Mouse (Mus musculus): ENCODE results near the gene Sept11. TPM values are rescaled to one million over a fixed set of nuclear protein-coding genes. Genes with fewer than 3 reads are reported as not detected.

Gene Sept11
- polyA plus RNA-seq, 1 experiment from 2014 or later, result 251 TPM

DNA sequence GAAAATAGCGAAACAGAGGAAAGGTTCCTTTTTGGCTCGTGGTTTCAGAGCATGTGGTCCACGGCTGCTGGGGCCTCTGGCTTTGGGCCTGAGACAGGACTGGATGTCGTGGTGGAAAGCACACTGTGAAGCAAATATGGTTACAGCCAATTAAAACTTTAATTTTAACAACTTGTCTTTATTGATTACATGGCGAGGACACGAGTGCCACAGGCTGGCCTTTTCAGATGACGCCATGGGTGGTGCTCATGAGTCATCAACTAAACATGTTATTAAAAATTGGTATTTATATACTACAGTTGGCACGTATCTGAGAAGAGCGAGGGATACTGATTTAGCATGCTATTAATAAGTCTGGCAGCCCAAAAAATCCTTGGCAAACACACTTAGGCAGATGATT, 41.3 kb upstream of the Sept11 start:
- Histone ChIP-seq H3K4me2 (no peak overlapping the region), H3K27me3 (ENCODE audit: control insufficient read depth, insufficient read depth, low read length) (peaks cover under 1% of the 10 kb centered on the region), H3K4me1 (ENCODE audit: control insufficient read depth, insufficient read depth, low read length) (no peaks in the 10 kb centered on the region), H3K9ac (ENCODE audit: low read length) (no peak overlapping the region), H3K9me3 (ENCODE audit: control insufficient read depth, low read length) (no peaks in the 10 kb centered on the region), H3K27ac (ENCODE audit: low read depth, low read length) (no peak overlapping the region), H3K4me3 (ENCODE audit: low read depth, low read length) (no peak overlapping the region), H3K36me3 (ENCODE audit: control insufficient read depth, insufficient read depth, low read length) (no peaks in the 10 kb centered on the region)
- peak; percentile 68 for DNase-seq (ENCODE audit: low spot score, missing footprints)
- ATAC-seq (ENCODE audit: low FRiP score), result no peak
- 89% methylated on average over 9 of the region's 9 CpGs for WGBS

DNA sequence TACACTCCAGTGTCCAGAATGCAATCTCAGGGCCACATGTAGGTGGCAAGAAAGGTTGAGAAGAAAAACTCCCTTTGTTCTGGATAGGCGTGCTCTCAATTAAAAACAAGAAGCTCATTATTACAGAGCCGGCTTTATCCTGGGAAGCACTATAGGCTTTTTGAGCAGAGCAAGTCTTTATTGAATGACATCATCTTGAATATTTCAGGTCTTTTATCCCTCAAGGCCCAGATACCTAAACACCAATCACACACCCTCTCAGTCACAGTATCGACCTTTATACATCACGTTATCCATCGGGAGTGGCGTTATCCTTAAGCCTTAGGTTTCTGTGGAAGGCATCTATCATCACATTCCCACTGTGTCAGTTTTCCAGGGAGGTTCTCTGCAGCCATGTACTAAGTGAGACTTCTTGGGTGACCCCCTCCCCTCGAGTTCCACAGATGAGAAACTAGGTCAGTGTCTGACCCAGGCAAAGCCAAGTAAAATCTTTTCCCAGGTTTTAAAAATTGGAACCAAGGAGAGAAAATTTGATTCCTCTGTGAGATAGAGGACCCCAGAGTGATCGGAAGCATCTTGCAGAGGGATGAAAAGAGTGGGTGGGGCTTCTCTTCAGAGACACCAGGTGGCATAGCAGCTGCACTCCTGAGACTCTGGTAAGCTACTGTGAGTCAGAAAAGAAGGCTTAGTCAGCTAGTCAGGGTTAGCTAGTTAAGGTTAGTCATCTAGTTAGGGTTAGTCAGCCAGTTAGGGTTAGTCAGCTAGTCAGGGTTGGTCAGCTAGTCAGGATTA, 39.4 kb upstream of the Sept11 start:
- no peaks in the 10 kb centered on the region for H3K36me3 ChIP-seq (ENCODE audit: control insufficient read depth, insufficient read depth, low read length)
- H3K9me3 ChIP-seq (ENCODE audit: control insufficient read depth, low read length), result no peaks in the 10 kb centered on the region
- H3K4me2 ChIP-seq, result no peak overlapping the region
- H3K27me3 ChIP-seq (ENCODE audit: control insufficient read depth, insufficient read depth, low read length), result no peaks in the 10 kb centered on the region
- no peaks in the 10 kb centered on the region for H3K4me1 ChIP-seq (ENCODE audit: control insufficient read depth, insufficient read depth, low read length)
- no peak overlapping the region for H3K27ac ChIP-seq (ENCODE audit: low read depth, low read length)
- DNase-seq (ENCODE audit: low spot score, missing footprints) (peak; percentile 82), ATAC-seq (ENCODE audit: low FRiP score) (no peak)
- H3K4me3 ChIP-seq (ENCODE audit: low read depth, low read length), result no peak overlapping the region
- WGBS, result 65% methylated on average over 8 of the region's 8 CpGs
- H3K9ac ChIP-seq (ENCODE audit: low read length), result no peak overlapping the region

DNA sequence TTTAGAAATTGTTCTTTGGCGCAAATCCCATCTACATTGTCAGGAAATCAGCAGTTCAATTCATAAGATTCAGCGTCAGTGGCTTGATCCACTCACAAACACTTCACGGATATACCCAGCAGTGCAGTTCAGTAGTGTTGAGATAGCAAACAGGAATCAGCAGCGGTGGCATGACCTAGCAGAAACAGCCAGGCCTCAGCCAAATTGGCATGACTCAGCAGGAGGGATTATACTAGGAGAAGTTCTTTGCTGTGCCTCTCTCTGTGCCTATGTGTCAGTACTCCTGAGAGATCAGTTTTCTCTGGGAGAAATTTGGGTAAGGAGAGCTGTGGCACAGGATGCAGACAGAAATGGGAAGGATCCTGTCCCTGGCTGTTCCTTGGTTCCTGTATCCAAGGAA, 32.4 kb upstream of the Sept11 start:
- no peak for DNase-seq (ENCODE audit: low spot score, missing footprints)
- Histone ChIP-seq H3K9ac (ENCODE audit: low read length) (no peak overlapping the region), H3K4me1 (ENCODE audit: control insufficient read depth, insufficient read depth, low read length) (no peaks in the 10 kb centered on the region), H3K36me3 (ENCODE audit: control insufficient read depth, insufficient read depth, low read length) (no peaks in the 10 kb centered on the region), H3K9me3 (ENCODE audit: control insufficient read depth, low read length) (no peaks in the 10 kb centered on the region), H3K27ac (ENCODE audit: low read depth, low read length) (no peak overlapping the region), H3K4me2 (no peak overlapping the region), H3K4me3 (ENCODE audit: low read depth, low read length) (no peak overlapping the region), H3K27me3 (ENCODE audit: control insufficient read depth, insufficient read depth, low read length) (no peaks in the 10 kb centered on the region)
- WGBS, result 86% methylated on average over 4 of the region's 4 CpGs
- ATAC-seq (ENCODE audit: low FRiP score), result no peak

DNA sequence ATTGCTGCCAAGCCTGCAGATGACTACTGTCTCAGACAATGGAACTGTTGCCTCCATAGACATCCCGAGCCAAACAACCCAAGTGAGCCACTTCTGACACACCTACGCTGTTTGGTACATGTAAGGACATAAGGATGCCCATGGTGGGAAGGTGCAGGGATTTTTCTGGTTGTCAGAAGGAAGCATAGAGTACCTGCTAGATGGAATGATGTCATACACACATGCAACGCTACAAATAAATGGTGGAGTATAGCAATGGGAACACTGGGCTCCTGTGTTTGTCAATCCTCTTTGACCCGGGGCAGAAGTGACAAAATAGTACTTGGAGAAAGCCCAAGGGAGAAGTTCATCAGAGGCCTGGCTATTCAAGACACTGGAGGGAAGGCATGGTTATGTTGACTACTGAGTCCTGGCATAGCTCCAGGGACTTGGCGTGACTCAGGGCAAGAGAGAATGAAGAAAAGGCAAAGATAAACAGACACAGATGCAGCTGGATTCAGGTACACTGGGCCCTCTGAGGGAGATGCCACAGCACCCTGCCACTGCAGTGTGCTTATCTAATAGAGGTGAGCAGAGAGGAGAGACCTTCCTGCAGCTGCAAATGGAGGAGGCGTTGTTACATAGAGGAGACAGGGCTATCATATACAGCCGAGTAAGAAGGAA, 15.4 kb upstream of the Sept11 start:
- Histone ChIP-seq H3K4me2 (no peak overlapping the region), H3K36me3 (ENCODE audit: control insufficient read depth, insufficient read depth, low read length) (no peaks in the 10 kb centered on the region), H3K4me3 (ENCODE audit: low read depth, low read length) (no peak overlapping the region), H3K9me3 (ENCODE audit: control insufficient read depth, low read length) (no peaks in the 10 kb centered on the region), H3K27ac (ENCODE audit: low read depth, low read length) (no peak overlapping the region), H3K4me1 (ENCODE audit: control insufficient read depth, insufficient read depth, low read length) (no peaks in the 10 kb centered on the region), H3K27me3 (ENCODE audit: control insufficient read depth, insufficient read depth, low read length) (no peaks in the 10 kb centered on the region), H3K9ac (ENCODE audit: low read length) (no peak overlapping the region)
- ATAC-seq (ENCODE audit: low FRiP score) (no peak), DNase-seq (ENCODE audit: low spot score, missing footprints) (no peak)
- WGBS, result 90% methylated on average over 7 of the region's 7 CpGs

DNA sequence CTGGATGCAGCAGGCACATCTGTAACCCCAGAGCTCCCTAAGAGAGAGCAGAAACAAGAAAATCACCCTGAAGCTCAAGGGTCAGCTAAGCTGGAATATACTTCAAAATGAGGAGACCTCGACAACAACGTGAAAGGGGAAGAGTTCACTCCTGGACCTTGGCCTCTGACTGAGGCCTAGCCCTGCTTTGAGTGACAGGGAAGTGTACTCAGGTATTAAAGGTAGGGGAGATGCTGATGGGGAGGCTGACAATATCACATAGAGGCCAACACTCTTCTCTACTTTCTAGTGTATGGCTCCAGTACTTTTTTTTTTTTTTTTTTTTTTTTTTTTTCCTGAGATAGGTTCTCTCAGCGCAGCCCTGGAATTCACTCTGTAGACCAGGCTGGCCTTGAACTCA, 13.6 kb upstream of the Sept11 start:
- Histone ChIP-seq H3K9me3 (ENCODE audit: control insufficient read depth, low read length) (no peaks in the 10 kb centered on the region), H3K9ac (ENCODE audit: low read length) (no peak overlapping the region), H3K4me1 (ENCODE audit: control insufficient read depth, insufficient read depth, low read length) (no peaks in the 10 kb centered on the region), H3K27ac (ENCODE audit: low read depth, low read length) (no peak overlapping the region), H3K4me3 (ENCODE audit: low read depth, low read length) (no peak overlapping the region), H3K36me3 (ENCODE audit: control insufficient read depth, insufficient read depth, low read length) (no peaks in the 10 kb centered on the region), H3K27me3 (ENCODE audit: control insufficient read depth, insufficient read depth, low read length) (no peaks in the 10 kb centered on the region), H3K4me2 (no peak overlapping the region)
- WGBS, result 82% methylated on average over 3 of the region's 3 CpGs
- no peak for ATAC-seq (ENCODE audit: low FRiP score)
- DNase-seq (ENCODE audit: low spot score, missing footprints), result no peak

DNA sequence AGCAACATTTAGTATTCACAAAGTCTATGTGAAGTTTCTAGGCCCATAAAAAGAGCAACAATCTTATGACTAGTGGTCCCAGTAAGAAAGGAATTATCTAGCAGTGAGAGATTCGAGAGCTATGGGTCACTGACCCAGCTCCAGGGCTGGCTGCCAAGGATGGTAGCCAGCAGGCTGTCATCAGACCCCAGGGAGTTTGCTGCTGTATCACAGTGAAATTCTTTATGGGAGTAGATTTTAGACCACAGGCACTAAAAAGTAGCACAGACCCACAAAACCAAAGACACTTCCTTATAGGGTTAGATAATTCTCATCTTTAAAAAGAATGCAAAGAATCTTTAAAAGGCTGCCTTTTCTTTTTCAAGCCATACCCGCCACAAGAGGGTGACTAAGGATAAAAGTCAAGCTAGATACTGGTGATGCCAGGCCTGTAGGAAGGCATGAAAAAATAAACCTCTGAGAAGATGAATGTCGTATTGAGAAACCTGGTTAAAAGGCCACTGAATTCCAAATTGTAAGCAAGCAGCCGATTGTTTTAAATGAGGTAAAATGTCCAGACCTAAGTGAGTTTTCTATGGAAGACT, 8.1 kb upstream of the Sept11 start:
- H3K4me2 ChIP-seq, result no peak overlapping the region
- H3K9me3 ChIP-seq (ENCODE audit: control insufficient read depth, low read length), result no peaks in the 10 kb centered on the region

DNA sequence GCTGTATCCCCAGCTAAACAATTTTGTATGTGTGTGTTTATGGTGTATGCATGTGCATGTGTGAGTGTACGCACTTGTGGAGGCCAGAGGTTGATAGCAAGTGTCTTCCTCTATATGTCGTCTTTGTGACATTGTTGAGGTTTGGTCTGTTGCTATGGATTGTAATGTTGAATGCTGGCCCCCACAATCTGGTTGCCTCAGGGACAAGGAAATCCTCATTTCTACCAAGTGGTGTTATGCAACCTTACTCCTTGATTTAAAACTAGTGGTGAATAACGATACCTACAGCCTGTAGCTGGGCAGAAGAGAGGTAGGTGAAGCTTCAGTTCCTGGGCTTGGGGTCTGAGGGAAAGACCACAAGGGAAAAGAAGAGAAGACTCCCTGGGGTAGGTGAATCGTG, 7.3 kb upstream of the Sept11 start:
- H3K4me3 ChIP-seq (ENCODE audit: low read depth, low read length), result no peak overlapping the region
- DNase-seq (ENCODE audit: low spot score, missing footprints) (peak; percentile 31), ATAC-seq (ENCODE audit: low FRiP score) (no peak)
- H3K9ac ChIP-seq (ENCODE audit: low read length), result no peak overlapping the region
- H3K9me3 ChIP-seq (ENCODE audit: control insufficient read depth, low read length), result no peaks in the 10 kb centered on the region
- H3K27ac ChIP-seq (ENCODE audit: low read depth, low read length), result no peak overlapping the region
- H3K27me3 ChIP-seq (ENCODE audit: control insufficient read depth, insufficient read depth, low read length), result no peaks in the 10 kb centered on the region
- no peaks in the 10 kb centered on the region for H3K36me3 ChIP-seq (ENCODE audit: control insufficient read depth, insufficient read depth, low read length)
- WGBS, result 84% methylated on average over 4 of the region's 4 CpGs
- no peak overlapping the region for H3K4me2 ChIP-seq
- H3K4me1 ChIP-seq (ENCODE audit: control insufficient read depth, insufficient read depth, low read length), result no peaks in the 10 kb centered on the region

More for the DNA sequence above, 8.1 kb upstream of the Sept11 start:
- H3K9ac ChIP-seq (ENCODE audit: low read length), result no peak overlapping the region
- DNase-seq (ENCODE audit: low spot score, missing footprints) (peak; percentile 39), ATAC-seq (ENCODE audit: low FRiP score) (no peak)
- no peak overlapping the region for H3K4me3 ChIP-seq (ENCODE audit: low read depth, low read length)
- no peak overlapping the region for H3K27ac ChIP-seq (ENCODE audit: low read depth, low read length)
- 71% methylated on average over 4 of the region's 4 CpGs for whole genome bisulfite sequencing
- no peaks in the 10 kb centered on the region for H3K4me1 ChIP-seq (ENCODE audit: control insufficient read depth, insufficient read depth, low read length)
- H3K27me3 ChIP-seq (ENCODE audit: control insufficient read depth, insufficient read depth, low read length), result no peaks in the 10 kb centered on the region
- no peaks in the 10 kb centered on the region for H3K36me3 ChIP-seq (ENCODE audit: control insufficient read depth, insufficient read depth, low read length)

DNA sequence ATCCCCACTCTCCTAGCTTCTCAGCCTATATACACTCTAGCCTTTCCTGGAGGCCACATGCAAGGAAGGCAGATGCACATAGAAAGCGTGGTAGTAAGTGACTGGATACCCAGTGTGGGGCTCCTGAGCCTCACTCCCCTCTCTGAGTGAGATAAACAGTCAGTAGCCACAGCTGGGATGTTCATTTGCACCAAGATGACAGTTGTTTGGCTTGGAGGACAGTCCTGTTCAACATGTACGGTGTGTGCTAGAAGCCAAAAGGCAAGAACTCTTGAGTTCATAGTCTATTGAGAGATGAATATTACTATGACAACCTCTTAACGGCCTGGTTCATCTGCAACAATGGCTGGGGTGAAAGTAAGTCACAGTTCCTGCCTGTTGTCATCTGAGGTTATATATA, 2.0 kb upstream of the Sept11 start:
- Histone ChIP-seq H3K27ac (ENCODE audit: low read depth, low read length) (no peak overlapping the region), H3K36me3 (ENCODE audit: control insufficient read depth, insufficient read depth, low read length) (no peaks in the 10 kb centered on the region), H3K4me2 (peak overlapping the region; percentile 97), H3K4me1 (ENCODE audit: control insufficient read depth, insufficient read depth, low read length) (peaks cover 27% of the 10 kb centered on the region), H3K9me3 (ENCODE audit: control insufficient read depth, low read length) (no peaks in the 10 kb centered on the region), H3K9ac (ENCODE audit: low read length) (no peak overlapping the region), H3K4me3 (ENCODE audit: low read depth, low read length) (peak overlapping the region; percentile 87; the same call in 1 of the 2 replicates), H3K27me3 (ENCODE audit: control insufficient read depth, insufficient read depth, low read length) (no peaks in the 10 kb centered on the region; the same call in 1 of the 2 replicates)
- ATAC-seq (ENCODE audit: low FRiP score) (no peak), DNase-seq (ENCODE audit: low spot score, missing footprints) (no peak)
- 78% methylated on average over 3 of the region's 3 CpGs for WGBS

DNA sequence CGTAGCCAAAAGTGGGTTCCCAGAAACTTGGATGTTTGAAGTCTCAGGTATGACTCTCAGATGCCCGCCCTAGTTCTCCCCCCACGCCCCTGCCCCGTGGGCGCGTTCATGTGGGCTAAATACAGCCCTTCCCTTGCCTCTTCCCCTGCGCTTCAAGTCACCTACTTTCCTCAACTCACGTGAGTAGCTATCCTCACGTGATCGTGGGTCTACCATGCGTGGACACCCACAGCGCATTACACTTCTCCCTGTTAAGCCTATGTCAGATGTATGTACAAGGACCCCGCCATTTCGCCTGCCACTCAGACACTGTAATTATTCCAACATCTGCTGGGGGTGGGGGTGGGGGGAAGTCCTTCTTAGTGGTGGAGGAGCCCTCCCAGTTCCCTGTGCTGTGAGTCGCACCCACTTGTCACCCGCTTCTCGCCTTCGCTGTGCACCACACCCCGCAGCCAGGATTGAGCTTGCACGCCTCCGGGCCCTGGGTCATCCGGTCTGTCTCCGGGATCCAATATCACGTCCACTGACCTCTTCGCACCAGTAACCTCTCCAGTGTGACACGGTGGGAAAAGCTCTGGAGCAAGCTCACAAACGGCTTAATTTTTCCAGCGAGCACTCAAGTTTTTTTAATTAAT, 973 bp upstream of the Sept11 start:
- Histone ChIP-seq H3K4me1 (ENCODE audit: control insufficient read depth, insufficient read depth, low read length) (peaks cover 36% of the 10 kb centered on the region), H3K36me3 (ENCODE audit: control insufficient read depth, insufficient read depth, low read length) (no peaks in the 10 kb centered on the region), H3K27ac (ENCODE audit: low read depth, low read length) (no peak overlapping the region), H3K4me3 (ENCODE audit: low read depth, low read length) (peak overlapping the region; percentile 87), H3K4me2 (peak overlapping the region; percentile 97), H3K9me3 (ENCODE audit: control insufficient read depth, low read length) (no peaks in the 10 kb centered on the region), H3K27me3 (ENCODE audit: control insufficient read depth, insufficient read depth, low read length) (no peaks in the 10 kb centered on the region; the same call in 1 of the 2 replicates), H3K9ac (ENCODE audit: low read length) (peak overlapping the region; percentile 93)
- ATAC-seq (ENCODE audit: low FRiP score) (peak; percentile 41), DNase-seq (ENCODE audit: low spot score, missing footprints) (peak; percentile 95)
- 9% methylated on average over 28 of the region's 28 CpGs for WGBS

Measured in midbrain, embryonic 11.5 days (tissue).